Mouse (Mus musculus) liver, postnatal 0 days (tissue): Measurements from ENCODE around the gene Entpd6. TPM values are rescaled to one million over a fixed set of nuclear protein-coding genes. Genes with fewer than 3 reads are reported as not detected.

ENCODE experiments used
- ATAC-seq: fragments of 200-750 bp; cut with Nextera tagmentation; 2 replicates; pipeline ENCODE4 v1.8.0; 2017; ENCODE audit warnings: mild to moderate bottlenecking, moderate library complexity
- DNase-seq: peaks from one replicate; pipeline ENCODE4 v3.0.0-alpha.2; 2016
- H3K27ac ChIP-seq: fragments of 300-500 bp; sonication (generic); 2 replicates; pipeline ENCODE4 v1.5.1; 2014; ENCODE audit warnings: antibody characterized with exemption, moderate library complexity, mild to moderate bottlenecking, low read depth
- H3K27me3 ChIP-seq: fragments of 300-500 bp; sonication (generic); 2 replicates; pipeline ENCODE4 v1.6.1; 2014; ENCODE audit warnings: low read length, control low read depth, mixed read lengths; ENCODE audit not compliant: insufficient read depth
- H3K36me3 ChIP-seq: fragments of 300-500 bp; sonication (generic); replicated peaks from 2 replicates; pipeline ENCODE4 v1.6.1; 2014; ENCODE audit warnings: mild to moderate bottlenecking, control low read depth, low read length, moderate library complexity, mixed read lengths; ENCODE audit not compliant: insufficient read depth
- H3K4me1 ChIP-seq: fragments of 300-500 bp; sonication (generic); 2 replicates; pipeline ENCODE4 v1.6.1; 2014; ENCODE audit warnings: antibody characterized with exemption, mild to moderate bottlenecking, control low read depth; ENCODE audit not compliant: insufficient read depth
- H3K4me2 ChIP-seq: fragments of 300-500 bp; sonication (generic); 2 replicates; pipeline ENCODE4 v1.6.1; 2014; ENCODE audit warnings: low read depth, mild to moderate bottlenecking, low read length, moderate library complexity, mixed read lengths
- H3K4me3 ChIP-seq: fragments of 300-500 bp; sonication (generic); 2 replicates; pipeline ENCODE4 v1.5.1; 2014; ENCODE audit warnings: low read depth, low read length
- H3K9ac ChIP-seq: fragments of 300-500 bp; sonication (generic); replicated peaks from 2 replicates; pipeline ENCODE4 v1.6.1; 2014; ENCODE audit warnings: mild to moderate bottlenecking, moderate library complexity
- H3K9me3 ChIP-seq: fragments of 300-500 bp; sonication (generic); 2 replicates; pipeline ENCODE4 v1.6.1; 2016; ENCODE audit warnings: mild to moderate bottlenecking, control low read depth, low read length, mixed read lengths
- CTCF ChIP-seq: sonication (generic); IDR thresholded peaks from 2 replicates; pipeline ENCODE4 v1.5.1; 2016; ENCODE audit warnings: antibody characterized with exemption, low read depth
- EP300 ChIP-seq: IDR thresholded peaks from 2 replicates; pipeline ENCODE4 v1.6.1; 2016; ENCODE audit warnings: antibody characterized with exemption, low read depth, mild to moderate bottlenecking
- WGBS: fragments of 180-500 bp; shearing (Covaris S2); extraction: QIAGEN DNeasy Blood & Tissue Kit; methylation state at CpG from one replicate; pipeline ENCODE4 v1.1.7; 2014; ENCODE audit not compliant: insufficient replicate concordance; 5-methylcytosine and 5-hydroxymethylcytosine counted together
- polyA plus RNA-seq: library from polyadenylated mRNA; unstranded; fragments of >200 nt; fragmentation: Nextera tagmentation; extraction: Ambion mirVana; gene quantifications from 2 replicates; pipeline ENCODE4 v1.2.1, GENCODE M21; 2015

Gene Entpd6
- polyA plus RNA-seq, 1 experiment from 2014 or later = 9.9 TPM

GRCm38 (mm10) chr2:150782801-150783200 lies 34.0 kb downstream of the Entpd6 start:
- 58% methylated on average over 2 of the region's 2 CpGs for WGBS
- TF ChIP-seq CTCF (no peak), EP300 (no peak)
- no peaks in the 10 kb centered on the region for H3K27me3 ChIP-seq
- no peaks in the 10 kb centered on the region for H3K9me3 ChIP-seq
- peaks cover 18% of the 10 kb centered on the region for H3K4me1 ChIP-seq
- no peak overlapping the region for H3K4me2 ChIP-seq
- H3K36me3 ChIP-seq = no peaks in the 10 kb centered on the region
- DNase-seq = no peak
- no peak overlapping the region for H3K27ac ChIP-seq
- no peak for ATAC-seq
- H3K4me3 ChIP-seq = no peak overlapping the region
- no peak overlapping the region for H3K9ac ChIP-seq

- Histone ChIP-seq H3K9ac (peak within 1 kb of the TSS; percentile 65), H3K36me3 (no peaks in the 10 kb centered on the region), H3K4me1 (peaks cover 23% of the 10 kb centered on the region), H3K9me3 (no peaks in the 10 kb centered on the region), H3K4me2 (peak within 1 kb of the TSS; percentile 96), H3K27ac (peak within 1 kb of the TSS; percentile 44), H3K4me3 (peak within 1 kb of the TSS; percentile 84), H3K27me3 (no peaks in the 10 kb centered on the region)
- WGBS = 2% methylated on average over 56 of the region's 58 CpGs
- no peak for TF ChIP-seq EP300
- TF ChIP-seq CTCF = no peak
- ATAC-seq (peak; percentile 86), DNase-seq (peak; percentile 88)
These were observed 37.7 kb downstream of the Entpd6 start, which contains the start of gene Pygb for GRCm38 (mm10) chr2:150786251-150787180. Gene Pygb (plus strand): TSS chr2:150786735.

- H3K4me2 ChIP-seq = peak overlapping the region; percentile 96
- DNase-seq (peak; percentile 26), ATAC-seq (no peak)
- WGBS = under 1% methylated on average over 23 of the region's 23 CpGs
- 0 out of 2 replicates have a peak overlapping the region, but pooled peaks have one; percentile 26 for H3K27ac ChIP-seq
- peak overlapping the region; percentile 65 for H3K9ac ChIP-seq
- H3K36me3 ChIP-seq = no peaks in the 10 kb centered on the region
- H3K27me3 ChIP-seq = no peaks in the 10 kb centered on the region
- peak overlapping the region; percentile 84 for H3K4me3 ChIP-seq
- no peaks in the 10 kb centered on the region for H3K9me3 ChIP-seq
- H3K4me1 ChIP-seq = peaks cover 23% of the 10 kb centered on the region
- TF ChIP-seq CTCF (no peak), EP300 (no peak)
These were observed 38.5 kb downstream of the Entpd6 start for GRCm38 (mm10) chr2:150787234-150787771.

- peaks cover 23% of the 10 kb centered on the region for H3K4me1 ChIP-seq
- peak; percentile 69 for ATAC-seq
- H3K36me3 ChIP-seq = no peaks in the 10 kb centered on the region
- H3K27me3 ChIP-seq = no peaks in the 10 kb centered on the region
- no peaks in the 10 kb centered on the region for H3K9me3 ChIP-seq
- H3K27ac ChIP-seq = peak overlapping the region; percentile 90
- WGBS = 44% methylated on average over 4 of the region's 4 CpGs
- peak; percentile 76 for DNase-seq
- peak overlapping the region; percentile 26; the same call in 1 of the 2 replicates for H3K4me2 ChIP-seq
- TF ChIP-seq EP300 = no peak
- 0 out of 2 replicates have a peak, but pooled peaks have one; percentile 13 for TF ChIP-seq CTCF
- no peak overlapping the region for H3K4me3 ChIP-seq
- H3K9ac ChIP-seq = no peak overlapping the region
These were observed 40.1 kb downstream of the Entpd6 start for GRCm38 (mm10) chr2:150788768-150789550.

- Histone ChIP-seq H3K36me3 (0 out of 2 replicates have a peak, but pooled peaks cover 5% of the 10 kb centered on the region), H3K4me1 (peaks cover 1% of the 10 kb centered on the region; the same call in 1 of the 2 replicates), H3K27me3 (no peaks in the 10 kb centered on the region), H3K27ac (no peak overlapping the region), H3K9ac (no peak overlapping the region), H3K4me3 (no peak overlapping the region), H3K4me2 (no peak overlapping the region), H3K9me3 (no peaks in the 10 kb centered on the region)
- WGBS = 73% methylated on average over 4 of the region's 4 CpGs
- no peak for TF ChIP-seq CTCF
- no peak for TF ChIP-seq EP300
- DNase-seq (no peak), ATAC-seq (no peak)
These were observed 44.5 kb downstream of the Entpd6 start for GRCm38 (mm10) chr2:150793320-150793719.
